Mouse (Mus musculus) cerebellum, adult 11-12 months (tissue): Measurements from ENCODE around the gene Fosl2.
A peak's percentile ranks its signal among the peaks of the same experiment; 100 is the strongest.

Source experiments
- DNase-seq: peaks from one replicate; pipeline ENCODE4 v3.0.0; 2022

Fosl2 gene

GRCm38 (mm10) chr5:32135336-32136206 is at the start of gene Fosl2:
TSS of gene Fosl2 (plus strand) at chr5:32135801.
- DNase-seq, result peak; percentile 96

GRCm38 (mm10) chr5:32085971-32086370 is 49.6 kb upstream of the Fosl2 start:
- DNase-seq, result no peak

- no peak for DNase-seq
Measured at GRCm38 (mm10) chr5:32086526-32087090, 49.0 kb upstream of the Fosl2 start.

DNA sequence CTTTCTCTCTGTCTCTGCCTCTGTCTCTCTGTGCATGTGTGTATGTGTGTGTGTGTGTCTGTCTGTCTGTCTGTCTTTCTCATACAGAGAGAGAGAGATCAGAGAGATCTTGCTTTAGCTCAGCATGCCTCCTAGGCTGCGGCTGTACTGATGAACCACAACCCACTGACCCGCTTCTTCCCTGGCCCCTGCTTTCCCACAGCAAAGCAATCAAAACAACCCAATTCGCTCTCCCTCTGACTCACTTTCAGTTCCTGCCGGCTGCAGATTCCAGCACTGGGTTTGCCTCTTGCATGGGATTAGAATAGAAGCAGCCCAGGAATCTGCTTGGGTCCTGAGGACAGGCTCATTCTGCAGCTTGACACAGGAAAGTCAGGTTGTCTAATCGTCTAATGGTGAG is 46.1 kb upstream of the Fosl2 start:
- no peak for DNase-seq

GRCm38 (mm10) chr5:32092281-32092680 is 43.3 kb upstream of the Fosl2 start:
- no peak for DNase-seq

DNA sequence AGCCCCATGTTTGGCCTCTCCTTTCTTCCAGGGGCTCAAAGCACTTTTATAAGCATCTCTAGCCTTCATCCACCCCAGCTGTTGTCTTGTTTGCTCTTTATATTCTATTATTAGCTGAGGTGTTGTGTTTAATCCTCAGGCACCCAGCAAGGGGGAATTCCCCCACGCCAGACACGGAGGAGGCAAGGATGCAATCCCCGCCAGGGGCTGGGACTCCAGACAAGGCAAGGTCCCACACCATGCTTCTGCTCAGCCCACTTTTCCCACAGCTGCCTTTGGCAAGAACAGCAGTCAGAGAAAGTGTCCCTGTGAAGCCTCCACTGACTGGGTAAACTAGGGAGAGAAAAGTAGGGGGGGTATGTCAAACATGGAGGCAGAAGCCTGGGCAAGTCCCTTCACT is 36.9 kb upstream of the Fosl2 start:
- no peak for DNase-seq

DNA sequence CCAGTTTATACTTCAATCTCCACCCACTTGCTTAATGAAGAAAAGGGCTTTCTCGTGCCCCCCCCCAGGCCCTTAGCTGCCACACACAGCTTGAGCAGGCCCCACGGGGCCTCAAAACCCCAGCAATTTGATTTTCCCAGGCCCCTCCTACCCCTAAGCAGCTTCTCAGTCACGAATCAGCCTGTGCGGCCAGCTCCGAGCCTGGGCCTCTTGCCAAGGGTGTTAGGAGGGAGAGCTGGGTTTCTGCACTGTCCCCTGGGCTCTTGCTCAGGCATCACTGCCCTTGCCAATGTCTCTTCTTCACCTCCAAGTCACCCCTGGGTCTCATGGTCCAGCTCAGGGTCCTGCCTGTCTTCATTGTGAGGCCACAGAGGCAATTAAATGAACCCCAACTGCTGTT is 33.1 kb upstream of the Fosl2 start:
- DNase-seq, result peak; percentile 60

DNA sequence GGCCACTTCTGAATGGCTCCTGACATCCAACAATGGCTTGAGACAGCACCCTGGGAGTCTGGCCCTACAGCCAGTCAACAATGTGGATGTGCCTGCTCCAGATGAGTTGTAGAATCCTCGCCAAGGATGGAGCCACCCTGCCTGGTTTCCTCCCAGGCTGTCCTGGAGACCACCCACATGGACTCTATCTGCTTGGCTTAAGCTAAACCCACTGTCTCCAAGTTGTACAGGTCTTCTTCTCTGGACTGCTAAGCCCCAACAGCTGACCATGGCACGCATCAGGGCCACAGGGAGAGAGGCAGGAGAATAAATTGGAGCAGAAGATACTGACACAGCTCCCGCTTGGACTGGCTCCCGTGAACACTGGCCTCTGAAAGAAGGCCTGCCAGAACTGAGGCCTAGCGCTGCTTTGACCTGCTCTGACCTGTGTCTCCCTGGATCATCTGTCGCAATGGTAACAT is 32.6 kb upstream of the Fosl2 start:
- peak; percentile 38 for DNase-seq

DNA sequence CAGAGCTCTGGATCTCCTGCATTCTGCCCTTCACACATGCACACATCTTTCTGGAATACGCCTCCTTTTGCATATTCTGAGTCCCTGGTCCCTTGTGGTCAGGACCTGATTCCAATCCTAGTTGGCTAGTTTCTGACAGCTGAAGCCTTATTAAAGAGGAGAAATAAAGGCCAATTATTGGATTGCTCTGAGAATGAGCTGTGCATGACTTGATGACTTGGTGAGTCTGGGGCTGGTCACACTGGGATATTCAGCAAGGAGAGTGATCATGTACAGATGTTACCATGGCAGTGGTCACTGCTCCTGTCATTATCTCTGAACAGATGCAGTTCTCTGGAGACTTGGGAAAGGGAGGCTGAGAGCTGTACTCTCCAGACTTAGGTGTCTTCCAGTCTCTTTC is 32.1 kb upstream of the Fosl2 start:
- no peak for DNase-seq

- DNase-seq, result peak; percentile 71
Measured at GRCm38 (mm10) chr5:32104119-32104990, 31.2 kb upstream of the Fosl2 start.

DNA sequence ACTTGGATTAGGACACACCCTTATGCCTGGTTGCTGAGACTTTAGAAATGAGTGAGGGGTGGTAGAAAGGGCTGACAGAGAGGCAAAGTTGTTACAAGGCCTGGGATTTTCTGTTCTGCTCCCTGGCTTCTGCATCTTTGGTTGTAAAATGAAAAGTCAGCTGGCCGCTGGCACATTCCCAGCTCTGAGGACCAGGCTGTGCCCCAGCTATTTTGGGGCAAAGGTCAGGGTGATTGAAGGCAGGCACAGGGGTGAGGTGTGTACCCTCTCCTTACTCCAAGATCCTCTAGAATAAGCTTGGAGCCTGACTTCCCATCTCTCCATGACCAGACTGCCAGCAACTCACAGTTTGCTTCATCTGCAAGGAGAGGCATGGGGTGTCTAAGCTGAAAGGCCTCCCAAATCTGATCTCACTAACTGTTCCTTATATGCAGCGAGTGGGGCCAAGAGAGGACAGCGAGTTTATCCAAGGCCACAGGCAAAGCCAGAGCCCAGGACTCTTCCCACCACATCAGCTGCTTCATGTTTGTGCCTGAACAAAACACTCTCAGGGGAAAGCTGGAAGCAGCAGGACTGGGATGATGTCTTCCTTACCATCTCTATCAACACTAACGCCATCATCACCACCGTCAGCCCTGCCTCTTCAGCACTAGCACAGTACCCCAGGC is 29.0 kb upstream of the Fosl2 start:
- DNase-seq, result no peak

GRCm38 (mm10) chr5:32110651-32111050 is 24.9 kb upstream of the Fosl2 start:
- no peak for DNase-seq

- no peak for DNase-seq
Measured at GRCm38 (mm10) chr5:32112206-32112916, 23.2 kb upstream of the Fosl2 start.

DNA sequence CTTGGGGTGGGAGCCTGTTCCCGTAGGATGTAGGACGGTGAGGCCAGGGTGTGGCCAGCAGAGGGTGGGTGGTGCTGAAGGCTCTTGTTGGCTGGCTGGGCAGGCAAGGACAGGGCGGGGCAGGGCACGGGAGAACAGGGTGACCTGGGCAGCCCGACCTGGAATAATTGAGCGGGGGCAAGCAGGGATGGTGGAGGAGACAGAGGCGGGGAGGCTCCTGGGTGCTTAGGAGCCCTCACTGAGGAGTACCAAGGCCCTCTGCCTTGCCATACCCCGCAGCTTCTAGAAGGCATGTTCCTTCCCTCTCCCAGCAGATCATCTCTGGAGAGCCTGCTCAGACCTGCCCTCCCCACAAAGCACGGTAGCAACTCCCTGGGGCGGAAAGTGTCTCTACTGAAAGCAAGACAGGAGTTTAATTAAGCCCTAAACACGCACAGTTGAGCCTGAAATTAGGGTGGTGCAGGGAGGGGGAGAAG is 14.7 kb upstream of the Fosl2 start:
- DNase-seq, result no peak

DNA sequence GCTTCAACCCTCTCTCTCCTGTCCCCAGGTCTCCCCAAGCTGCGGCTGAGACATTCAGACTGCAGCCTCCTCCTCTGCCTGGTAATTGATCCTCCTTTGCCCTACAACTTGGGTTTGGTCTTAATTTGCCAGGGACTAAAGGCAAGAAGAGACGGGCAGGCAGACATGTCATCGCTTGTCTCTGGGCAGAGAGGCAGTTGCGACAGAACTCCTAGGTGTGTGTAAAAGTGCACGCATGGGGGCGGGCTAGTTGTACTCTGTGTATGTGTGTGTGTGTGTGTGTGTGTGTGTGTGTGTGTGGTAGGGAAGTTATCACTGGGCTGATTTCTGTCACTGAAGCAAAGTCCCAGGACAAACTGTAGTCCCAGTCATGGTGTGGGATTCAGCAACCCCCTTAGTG is 13.7 kb upstream of the Fosl2 start:
- no peak for DNase-seq

GRCm38 (mm10) chr5:32122363-32122762 is 13.2 kb upstream of the Fosl2 start:
- no peak for DNase-seq

DNA sequence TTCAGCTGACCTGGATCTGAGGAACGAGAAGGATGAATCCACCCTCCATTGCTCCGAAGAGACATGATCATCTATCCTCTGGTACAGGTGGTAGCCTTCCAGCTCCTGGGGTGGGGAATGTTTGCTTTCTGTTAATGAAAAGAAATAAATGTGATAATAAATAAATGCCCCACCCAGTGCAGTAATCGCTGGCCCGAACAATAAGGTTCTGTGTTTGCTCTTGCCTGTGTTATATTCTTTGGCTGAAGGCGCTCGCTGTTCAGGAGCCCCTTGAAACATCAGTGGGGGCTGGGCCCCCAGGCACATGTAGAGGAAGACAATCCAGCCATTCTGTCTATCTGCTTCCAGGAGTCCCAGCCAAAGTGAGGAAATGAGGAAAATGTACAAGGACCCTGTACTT is 10.6 kb upstream of the Fosl2 start:
- DNase-seq, result no peak

DNA sequence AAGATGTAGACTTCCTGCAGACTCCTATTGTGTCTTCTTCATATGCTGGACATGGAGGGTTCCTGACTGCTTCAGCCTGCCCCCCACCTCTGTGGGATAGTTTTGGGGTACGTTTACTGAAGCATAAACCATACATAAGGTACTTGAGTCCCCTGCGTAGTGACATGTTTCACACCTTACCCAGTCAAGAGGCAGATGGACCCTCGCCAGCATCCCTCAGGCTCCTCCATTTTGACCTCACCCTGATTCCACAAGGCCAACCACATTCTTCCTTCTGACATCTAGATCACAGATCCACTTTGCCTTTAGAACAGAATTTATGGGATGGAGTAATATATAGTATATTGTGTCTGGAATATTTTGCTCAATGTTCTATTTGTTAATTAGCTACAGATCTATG is 8.4 kb upstream of the Fosl2 start:
- DNase-seq, result no peak

DNA sequence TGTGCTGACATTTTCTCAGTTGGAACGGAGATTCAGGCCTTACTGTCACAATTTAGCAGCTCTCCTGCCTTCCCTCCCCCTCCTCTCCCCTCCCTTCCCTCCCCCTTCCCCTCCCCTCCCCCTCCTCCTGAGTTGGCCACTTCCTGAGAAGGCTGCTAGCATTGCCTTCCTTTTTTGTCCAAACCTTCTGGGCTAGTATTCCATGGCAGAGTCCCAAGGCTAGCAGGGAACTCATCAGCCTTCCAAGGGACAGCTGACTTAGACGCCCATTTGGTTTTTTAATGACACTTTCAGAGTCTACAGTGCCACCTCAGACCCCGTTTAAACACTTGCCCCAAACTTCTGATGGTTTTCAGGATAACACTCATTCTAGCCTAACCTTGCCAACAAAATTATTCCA is 7.7 kb upstream of the Fosl2 start:
- DNase-seq, result no peak

GRCm38 (mm10) chr5:32132971-32133501 is 2.6 kb upstream of the Fosl2 start:
- DNase-seq, result peak; percentile 63

GRCm38 (mm10) chr5:32133549-32134004 is 2.0 kb upstream of the Fosl2 start:
- DNase-seq, result peak; percentile 78
